Mouse (Mus musculus): ENCODE data around the gene Hibadh.

The Hibadh gene

GRCm38 (mm10) chr6:52577270-52577669, 62.9 kb downstream of the Hibadh start:
- DNase-seq (ENCODE audit: extremely low read depth, low read depth, low spot score) = no peak

GRCm38 (mm10) chr6:52568706-52569105, 71.5 kb downstream of the Hibadh start:
- no peak for DNase-seq (ENCODE audit: extremely low read depth, low read depth, low spot score)

- DNase-seq (ENCODE audit: extremely low read depth, low read depth, low spot score) = no peak
Observed at GRCm38 (mm10) chr6:52567327-52568299, 72.6 kb downstream of the Hibadh start.

GRCm38 (mm10) chr6:52565210-52565609, 75.0 kb downstream of the Hibadh start:
- DNase-seq (ENCODE audit: extremely low read depth, low read depth, low spot score) = no peak

- no peak for DNase-seq (ENCODE audit: extremely low read depth, low read depth, low spot score)
Observed at GRCm38 (mm10) chr6:52562994-52563393, 77.2 kb downstream of the Hibadh start.

GRCm38 (mm10) chr6:52559041-52559440, 81.1 kb downstream of the Hibadh start:
- DNase-seq (ENCODE audit: extremely low read depth, low read depth, low spot score) = no peak

GRCm38 (mm10) chr6:52544376-52544775, 95.8 kb downstream of the Hibadh start:
- no peak for DNase-seq (ENCODE audit: extremely low read depth, low read depth, low spot score)

GRCm38 (mm10) chr6:52542464-52542863, 97.7 kb downstream of the Hibadh start:
- DNase-seq (ENCODE audit: extremely low read depth, low read depth, low spot score) = no peak

- no peak for DNase-seq (ENCODE audit: extremely low read depth, low read depth, low spot score)
Observed at GRCm38 (mm10) chr6:52539911-52540310, 100.3 kb downstream of the Hibadh start.

GRCm38 (mm10) chr6:52535072-52535704, 105.0 kb downstream of the Hibadh start:
- DNase-seq (ENCODE audit: extremely low read depth, low read depth, low spot score) = no peak

GRCm38 (mm10) chr6:52532144-52532492, 108.1 kb downstream of the Hibadh start:
- DNase-seq (ENCODE audit: extremely low read depth, low read depth, low spot score) = no peak

- no peak for DNase-seq (ENCODE audit: extremely low read depth, low read depth, low spot score)
Observed at GRCm38 (mm10) chr6:52531366-52532143, 108.6 kb downstream of the Hibadh start.

GRCm38 (mm10) chr6:52530861-52531260, 109.3 kb downstream of the Hibadh start:
- no peak for DNase-seq (ENCODE audit: extremely low read depth, low read depth, low spot score)

- no peak for DNase-seq (ENCODE audit: extremely low read depth, low read depth, low spot score)
Observed at GRCm38 (mm10) chr6:52524226-52524625, 116.0 kb downstream of the Hibadh start.

- no peak for DNase-seq (ENCODE audit: extremely low read depth, low read depth, low spot score)
Observed at GRCm38 (mm10) chr6:52518704-52519103, 121.5 kb downstream of the Hibadh start.

- DNase-seq (ENCODE audit: extremely low read depth, low read depth, low spot score) = no peak
Observed at GRCm38 (mm10) chr6:52517272-52517671, 122.9 kb downstream of the Hibadh start.

- DNase-seq (ENCODE audit: extremely low read depth, low read depth, low spot score) = no peak
Observed at GRCm38 (mm10) chr6:52513876-52514405, 126.2 kb downstream of the Hibadh start.

GRCm38 (mm10) chr6:52508789-52509188, 131.4 kb downstream of the Hibadh start:
- DNase-seq (ENCODE audit: extremely low read depth, low read depth, low spot score) = no peak

- no peak for DNase-seq (ENCODE audit: extremely low read depth, low read depth, low spot score)
Observed at GRCm38 (mm10) chr6:52507946-52508345, 132.2 kb downstream of the Hibadh start.

GRCm38 (mm10) chr6:52507171-52507570, 133.0 kb downstream of the Hibadh start:
- no peak for DNase-seq (ENCODE audit: extremely low read depth, low read depth, low spot score)
